Mouse (Mus musculus) hindbrain, embryonic 16.5 days (tissue): ENCODE measurements at regions not wholly inside any gene's neighbourhood (a gene's known extent, or its start where the extent isn't known, plus 50 kb on each side); places are given as distances from the start of the nearest gene placed in this dataset.

Experiments
- ATAC-seq: fragments of 200-750 bp; cut with Nextera tagmentation; 2 replicates; pipeline ENCODE4 v1.8.0; 2017; ENCODE audit warnings: moderate TSS enrichment, moderate library complexity
- H3K27ac ChIP-seq: fragments of 300-500 bp; sonication (generic); 2 replicates; pipeline ENCODE4 v1.5.1; 2014; ENCODE audit warnings: low read depth, mild to moderate bottlenecking, control low read depth, low read length, moderate library complexity
- H3K27me3 ChIP-seq: fragments of 300-500 bp; sonication (generic); replicated peaks from 2 replicates; pipeline ENCODE4 v1.6.1; 2014; ENCODE audit warnings: low read length; ENCODE audit not compliant: control insufficient read depth, insufficient read depth
- H3K36me3 ChIP-seq: fragments of 300-500 bp; sonication (generic); 2 replicates; pipeline ENCODE4 v1.6.1; 2014; ENCODE audit warnings: mild to moderate bottlenecking, low read length, moderate library complexity, mixed read lengths; ENCODE audit not compliant: control insufficient read depth, insufficient read depth
- H3K4me1 ChIP-seq: fragments of 300-500 bp; sonication (generic); 2 replicates; pipeline ENCODE4 v1.6.1; 2014; ENCODE audit warnings: low read depth, low read length; ENCODE audit not compliant: control insufficient read depth, insufficient read depth
- H3K4me2 ChIP-seq: fragments of 300-500 bp; sonication (generic); 2 replicates; pipeline ENCODE4 v1.6.1; 2014; ENCODE audit warnings: mild to moderate bottlenecking, low read length, control low read depth, moderate library complexity
- H3K4me3 ChIP-seq: fragments of 300-500 bp; sonication (generic); 2 replicates; pipeline ENCODE4 v1.5.1; 2014; ENCODE audit warnings: mild to moderate bottlenecking, low read length, control low read depth, moderate library complexity
- H3K9ac ChIP-seq: fragments of 300-500 bp; sonication (generic); 2 replicates; pipeline ENCODE4 v1.6.1; 2014; ENCODE audit warnings: low read depth, mild to moderate bottlenecking, control low read depth, low read length, moderate library complexity
- H3K9me3 ChIP-seq: fragments of 300-500 bp; sonication (generic); 2 replicates; pipeline ENCODE4 v1.6.1; 2014; ENCODE audit warnings: mild to moderate bottlenecking, low read length, moderate library complexity; ENCODE audit not compliant: control insufficient read depth
- WGBS: fragments of 180-500 bp; shearing (Covaris S2); extraction: QIAGEN DNeasy Blood & Tissue Kit; methylation state at CpG from one replicate; pipeline ENCODE4 v1.1.7; 2014; 5-methylcytosine and 5-hydroxymethylcytosine counted together

- Histone ChIP-seq H3K9me3 (no peaks in the 10 kb centered on the region), H3K27me3 (no peaks in the 10 kb centered on the region), H3K4me3 (no peak overlapping the region), H3K4me2 (no peak overlapping the region), H3K36me3 (no peaks in the 10 kb centered on the region), H3K9ac (no peak overlapping the region), H3K27ac (no peak overlapping the region), H3K4me1 (no peaks in the 10 kb centered on the region)
- WGBS = 76% methylated on average over 7 of the region's 7 CpGs
- no peak for ATAC-seq
These were observed 52.0 kb upstream of the Rgmb start for GRCm38 (mm10) chr17:15882803-15883202.

DNA sequence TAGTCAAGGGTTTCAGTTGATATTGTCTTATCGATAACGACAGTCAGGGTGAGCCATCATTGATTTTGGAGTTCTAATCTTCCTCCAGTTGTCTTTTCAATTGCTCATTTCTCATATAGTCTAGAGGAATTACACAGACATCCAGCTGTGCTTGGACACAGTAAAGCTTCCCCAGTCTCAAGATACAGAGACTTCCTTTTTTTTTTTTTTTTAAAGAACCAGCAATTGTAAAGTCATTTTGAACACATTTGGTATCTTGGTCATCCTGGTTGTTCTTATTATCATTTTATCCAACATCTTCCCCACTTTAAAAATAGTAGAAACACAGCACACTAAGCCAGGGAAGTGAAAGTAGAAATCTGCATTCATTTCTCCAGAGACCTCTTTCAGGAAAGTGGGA is 51.4 kb upstream of the Rgmb start:
- Histone ChIP-seq H3K27ac (no peak overlapping the region), H3K9ac (no peak overlapping the region), H3K36me3 (no peaks in the 10 kb centered on the region), H3K4me2 (no peak overlapping the region), H3K27me3 (no peaks in the 10 kb centered on the region), H3K4me3 (no peak overlapping the region), H3K4me1 (no peaks in the 10 kb centered on the region), H3K9me3 (no peaks in the 10 kb centered on the region)
- WGBS = 89% methylated on average over 2 of the region's 2 CpGs
- no peak for ATAC-seq
